Mouse (Mus musculus) forebrain, embryonic 11.5 days (tissue): Measurements from ENCODE around the gene Bcl2l13. TPM values are rescaled to one million over a fixed set of nuclear protein-coding genes. Genes with fewer than 3 reads are reported as not detected.
"Not testable (repeated sequence)": the region's sequence is repeated elsewhere in the genome, so short reads cannot be mapped to it uniquely, and the experiment has no call there.

Source experiments
- ATAC-seq: fragments of 200-750 bp; cut with Nextera tagmentation; replicated peaks from 2 replicates; pipeline ENCODE4 v1.8.0; 2017; ENCODE audit warnings: moderate TSS enrichment; ENCODE audit not compliant: low FRiP score
- DNase-seq: peaks from one replicate; pipeline ENCODE4 v3.0.0-alpha.2; 2017; ENCODE audit warnings: low spot score
- H3K27ac ChIP-seq: fragments of 300-500 bp; sonication (generic); 2 replicates; pipeline ENCODE4 v1.5.1; 2014; ENCODE audit warnings: low read depth, low read length
- H3K27me3 ChIP-seq: fragments of 300-500 bp; sonication (generic); 2 replicates; pipeline ENCODE4 v1.6.1; 2014; ENCODE audit warnings: mild to moderate bottlenecking, low read length, mixed read lengths; ENCODE audit not compliant: control insufficient read depth, insufficient read depth
- H3K36me3 ChIP-seq: fragments of 300-500 bp; sonication (generic); 2 replicates; pipeline ENCODE4 v1.6.1; 2014; ENCODE audit warnings: mild to moderate bottlenecking, low read length, moderate library complexity, mixed read lengths; ENCODE audit not compliant: control insufficient read depth, insufficient read depth
- H3K4me1 ChIP-seq: fragments of 300-500 bp; sonication (generic); replicated peaks from 2 replicates; pipeline ENCODE4 v1.6.1; 2014; ENCODE audit warnings: low read length, mixed read lengths; ENCODE audit not compliant: control insufficient read depth, insufficient read depth
- H3K4me2 ChIP-seq: fragments of 300-500 bp; sonication (generic); 2 replicates; pipeline ENCODE4 v1.6.1; 2014; ENCODE audit warnings: low read depth, mild to moderate bottlenecking, low read length, moderate library complexity, mixed read lengths; ENCODE audit not compliant: severe bottlenecking
- H3K4me3 ChIP-seq: fragments of 300-500 bp; sonication (generic); 2 replicates; pipeline ENCODE4 v1.5.1; 2014; ENCODE audit warnings: low read depth, low read length
- H3K9ac ChIP-seq: fragments of 300-500 bp; sonication (generic); 2 replicates; pipeline ENCODE4 v1.6.1; 2014; ENCODE audit warnings: low read length
- H3K9me3 ChIP-seq: fragments of 300-500 bp; sonication (generic); 2 replicates; pipeline ENCODE4 v1.6.1; 2016; ENCODE audit warnings: low read length, mixed read lengths; ENCODE audit not compliant: control insufficient read depth
- WGBS: fragments of 180-500 bp; shearing (Covaris S2); extraction: QIAGEN DNeasy Blood & Tissue Kit; methylation state at CpG from one replicate; pipeline ENCODE4 v1.1.7; 2014; 5-methylcytosine and 5-hydroxymethylcytosine counted together
- polyA plus RNA-seq: library from polyadenylated mRNA; unstranded; fragments of >200 nt; fragmentation: Nextera tagmentation; extraction: Ambion mirVana; gene quantifications from 2 replicates; pipeline ENCODE4 v1.2.1, GENCODE M21; 2014

Bcl2l13 gene
- polyA plus RNA-seq, 1 experiment from 2014 or later, result 46.4 TPM

- Histone ChIP-seq H3K27me3 (no peaks in the 10 kb centered on the region), H3K4me1 (no peaks in the 10 kb centered on the region), H3K27ac (no peak overlapping the region), H3K4me3 (no peak overlapping the region), H3K9me3 (no peaks in the 10 kb centered on the region), H3K36me3 (no peaks in the 10 kb centered on the region; the same call in 1 of the 2 replicates), H3K9ac (no peak overlapping the region), H3K4me2 (no peak overlapping the region)
- ATAC-seq (peak; percentile 54), DNase-seq (peak; percentile 71)
- 69% methylated on average over 6 of the region's 6 CpGs for WGBS
Measured at GRCm38 (mm10) chr6:120898188-120898833, 62.3 kb downstream of the Bcl2l13 start.

GRCm38 (mm10) chr6:120901776-120902645 lies 66.0 kb downstream of the Bcl2l13 start:
- H3K9me3 ChIP-seq, result no peaks in the 10 kb centered on the region
- H3K4me2 ChIP-seq, result no peak overlapping the region
- no peak overlapping the region for H3K27ac ChIP-seq
- WGBS, result 88% methylated on average over 14 of the region's 14 CpGs
- H3K9ac ChIP-seq, result no peak overlapping the region
- no peak for ATAC-seq
- H3K36me3 ChIP-seq, result no peaks in the 10 kb centered on the region
- H3K4me1 ChIP-seq, result no peaks in the 10 kb centered on the region
- no peak overlapping the region for H3K4me3 ChIP-seq
- H3K27me3 ChIP-seq, result no peaks in the 10 kb centered on the region
- DNase-seq, result no peak

GRCm38 (mm10) chr6:120903450-120903912 lies 67.5 kb downstream of the Bcl2l13 start:
- Histone ChIP-seq H3K4me2 (no peak overlapping the region), H3K4me1 (no peaks in the 10 kb centered on the region)
- WGBS, result 53% methylated on average over 5 of the region's 5 CpGs

GRCm38 (mm10) chr6:120903961-120904360 lies 67.9 kb downstream of the Bcl2l13 start:
- H3K27ac ChIP-seq, result no peak overlapping the region
- DNase-seq (no peak), ATAC-seq (no peak)
- H3K9ac ChIP-seq, result no peak overlapping the region
- H3K27me3 ChIP-seq, result no peaks in the 10 kb centered on the region
- WGBS, result 92% methylated on average over 11 of the region's 11 CpGs
- no peaks in the 10 kb centered on the region for H3K4me1 ChIP-seq
- no peaks in the 10 kb centered on the region for H3K36me3 ChIP-seq
- no peak overlapping the region for H3K4me3 ChIP-seq
- no peak overlapping the region for H3K4me2 ChIP-seq
- no peaks in the 10 kb centered on the region for H3K9me3 ChIP-seq

More at GRCm38 (mm10) chr6:120903450-120903912, 67.5 kb downstream of the Bcl2l13 start:
- no peaks in the 10 kb centered on the region for H3K9me3 ChIP-seq
- H3K27ac ChIP-seq, result no peak overlapping the region
- DNase-seq (no peak), ATAC-seq (0 out of 2 replicates have a peak, but pooled peaks have one; percentile 27)
- no peak overlapping the region for H3K4me3 ChIP-seq
- no peaks in the 10 kb centered on the region for H3K27me3 ChIP-seq
- no peak overlapping the region for H3K9ac ChIP-seq
- H3K36me3 ChIP-seq, result no peaks in the 10 kb centered on the region

GRCm38 (mm10) chr6:120905111-120905510 lies 69.1 kb downstream of the Bcl2l13 start:
- Histone ChIP-seq H3K9ac (no peak overlapping the region), H3K4me3 (no peak overlapping the region), H3K4me2 (no peak overlapping the region), H3K27ac (no peak overlapping the region), H3K27me3 (no peaks in the 10 kb centered on the region), H3K4me1 (no peaks in the 10 kb centered on the region), H3K36me3 (no peaks in the 10 kb centered on the region), H3K9me3 (no peaks in the 10 kb centered on the region)
- 81% methylated on average over 5 of the region's 5 CpGs for WGBS
- DNase-seq, result no peak
- no peak for ATAC-seq

GRCm38 (mm10) chr6:120906521-120906920 lies 70.5 kb downstream of the Bcl2l13 start:
- H3K4me2 ChIP-seq, result no peak overlapping the region

GRCm38 (mm10) chr6:120907876-120908597 lies 72.0 kb downstream of the Bcl2l13 start:
- H3K27me3 ChIP-seq, H3K9ac ChIP-seq, H3K4me3 ChIP-seq, DNase-seq, H3K4me1 ChIP-seq, H3K9me3 ChIP-seq, H3K27ac ChIP-seq, H3K4me2 ChIP-seq, H3K36me3 ChIP-seq, ATAC-seq: not testable (repeated sequence)
- WGBS, result 87% methylated on average over 9 of the region's 10 CpGs

More at GRCm38 (mm10) chr6:120906521-120906920, 70.5 kb downstream of the Bcl2l13 start:
- ATAC-seq, result no peak
- Histone ChIP-seq H3K36me3 (no peaks in the 10 kb centered on the region), H3K4me3 (no peak overlapping the region), H3K27me3 (no peaks in the 10 kb centered on the region), H3K4me1 (no peaks in the 10 kb centered on the region), H3K27ac (no peak overlapping the region), H3K9me3 (no peaks in the 10 kb centered on the region), H3K9ac (no peak overlapping the region)
- DNase-seq, result no peak
- WGBS, result 98% methylated on average over 6 of the region's 6 CpGs

- ATAC-seq (no peak), DNase-seq (no peak)
- Histone ChIP-seq H3K27me3 (no peaks in the 10 kb centered on the region), H3K4me1 (no peaks in the 10 kb centered on the region), H3K4me2 (no peak overlapping the region), H3K4me3 (no peak overlapping the region), H3K27ac (no peak overlapping the region), H3K9ac (no peak overlapping the region), H3K9me3 (no peaks in the 10 kb centered on the region), H3K36me3 (no peaks in the 10 kb centered on the region)
- WGBS, result 87% methylated on average over 3 of the region's 3 CpGs
Measured at GRCm38 (mm10) chr6:120909501-120909900, 73.5 kb downstream of the Bcl2l13 start.
